Mouse (Mus musculus): ENCODE data around the gene Prm2. TPM values are rescaled to one million over a fixed set of nuclear protein-coding genes. Genes with fewer than 3 reads are reported as not detected.

Prm2 gene
- total and polyA plus RNA-seq, 2 experiments from 2014 or later: not detected

DNA sequence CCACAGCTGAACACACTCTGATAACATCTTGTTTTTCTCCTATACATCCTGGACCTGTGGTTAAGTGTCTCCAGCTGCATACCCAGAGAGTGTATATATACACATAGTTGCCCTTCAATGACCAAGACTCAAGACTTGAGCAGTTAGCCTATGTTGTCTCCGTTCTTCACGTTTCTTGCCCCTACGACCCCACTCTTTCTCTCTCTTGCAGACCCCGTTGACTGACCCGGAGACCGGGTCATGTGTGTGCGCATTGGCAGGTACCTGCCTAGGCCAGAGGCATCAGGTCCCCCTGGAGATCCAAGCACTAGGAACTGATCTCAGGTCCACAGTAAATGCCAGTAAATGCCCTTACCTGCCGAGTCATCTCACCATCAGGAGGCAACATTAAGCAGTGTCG lies 31.3 kb upstream of the Prm2 start:
- no peak overlapping the region for H3K4me3 ChIP-seq (ENCODE audit: low read length)
- 94% methylated on average over 9 of the region's 9 CpGs for WGBS
- no peak overlapping the region for H3K27ac ChIP-seq
- H3K4me1 ChIP-seq (ENCODE audit: insufficient read depth, low read length): no peaks in the 10 kb centered on the region
- no peaks in the 10 kb centered on the region for H3K9me3 ChIP-seq (ENCODE audit: low read length)
- H3K27me3 ChIP-seq (ENCODE audit: insufficient read depth, low read length): no peaks in the 10 kb centered on the region
- no peak for DNase-seq (ENCODE audit: low spot score)
- no peak overlapping the region for H3K4me2 ChIP-seq (ENCODE audit: low read depth, low read length)
- H3K9ac ChIP-seq (replicated peaks; ENCODE audit: low read length): no peak overlapping the region
- H3K36me3 ChIP-seq (ENCODE audit: insufficient read depth, low read length): no peaks in the 10 kb centered on the region
- TF ChIP-seq CTCF (IDR thresholded peaks at IDR 0.05; ENCODE audit: low read depth): no peak
- no peak for ATAC-seq

DNA sequence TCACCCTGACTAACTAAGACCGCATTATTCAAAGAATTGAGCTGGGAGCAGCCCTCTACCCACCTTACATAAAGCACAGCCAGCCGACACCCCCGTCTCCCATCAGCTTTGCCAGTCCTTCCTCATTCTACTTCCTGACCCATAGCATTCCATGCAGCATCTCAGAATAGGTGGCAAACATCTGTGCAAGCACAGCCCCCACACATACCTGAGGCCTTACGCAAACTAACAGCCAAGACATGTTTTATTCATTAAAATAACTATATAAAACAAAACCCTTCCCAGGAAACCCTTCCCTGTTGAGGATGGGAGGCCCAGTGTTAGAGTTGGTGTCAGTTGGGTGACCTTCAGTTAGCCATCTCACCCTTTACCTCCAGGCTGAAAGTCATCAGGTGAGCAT lies 29.9 kb upstream of the Prm2 start:
- WGBS: 91% methylated on average over 4 of the region's 4 CpGs
- Histone ChIP-seq H3K4me1 (ENCODE audit: insufficient read depth, low read length) (no peaks in the 10 kb centered on the region), H3K9me3 (ENCODE audit: low read length) (no peaks in the 10 kb centered on the region), H3K9ac (replicated peaks; ENCODE audit: low read length) (no peak overlapping the region), H3K36me3 (ENCODE audit: insufficient read depth, low read length) (no peaks in the 10 kb centered on the region), H3K27me3 (ENCODE audit: insufficient read depth, low read length) (no peaks in the 10 kb centered on the region), H3K27ac (no peak overlapping the region), H3K4me3 (ENCODE audit: low read length) (no peak overlapping the region), H3K4me2 (ENCODE audit: low read depth, low read length) (no peak overlapping the region)
- no peak for TF ChIP-seq CTCF (IDR thresholded peaks at IDR 0.05; ENCODE audit: low read depth)
- no peak for ATAC-seq
- DNase-seq (ENCODE audit: low spot score): no peak

DNA sequence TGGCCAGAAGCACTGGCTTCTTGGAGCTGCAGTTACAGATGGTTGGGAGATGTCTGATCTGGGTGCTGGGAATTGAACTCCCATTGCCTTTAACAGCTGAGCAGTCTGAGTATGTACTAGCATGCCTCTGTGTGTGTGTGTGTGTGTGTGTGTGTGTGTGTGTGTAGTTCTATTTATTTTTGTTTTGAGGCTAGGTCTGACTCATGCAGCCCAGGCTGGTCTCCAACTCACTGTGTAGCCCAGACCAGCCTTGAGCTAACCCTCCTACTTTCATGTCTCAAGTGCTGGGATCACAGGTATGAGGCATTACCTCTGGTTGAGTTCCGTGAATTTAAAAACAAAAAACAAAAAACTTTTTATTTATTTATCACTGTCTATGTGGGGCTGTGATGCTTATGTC lies 28.6 kb upstream of the Prm2 start:
- Histone ChIP-seq H3K4me1 (ENCODE audit: insufficient read depth, low read length) (no peaks in the 10 kb centered on the region), H3K36me3 (ENCODE audit: insufficient read depth, low read length) (no peaks in the 10 kb centered on the region), H3K4me3 (ENCODE audit: low read length) (no peak overlapping the region), H3K4me2 (ENCODE audit: low read depth, low read length) (no peak overlapping the region), H3K27ac (no peak overlapping the region), H3K9me3 (ENCODE audit: low read length) (no peaks in the 10 kb centered on the region), H3K9ac (replicated peaks; ENCODE audit: low read length) (no peak overlapping the region), H3K27me3 (ENCODE audit: insufficient read depth, low read length) (no peaks in the 10 kb centered on the region)
- TF ChIP-seq CTCF (IDR thresholded peaks at IDR 0.05; ENCODE audit: low read depth): no peak
- ATAC-seq (no peak), DNase-seq (ENCODE audit: low spot score) (no peak)
- 92% methylated on average over 1 of the region's 1 CpGs for WGBS

DNA sequence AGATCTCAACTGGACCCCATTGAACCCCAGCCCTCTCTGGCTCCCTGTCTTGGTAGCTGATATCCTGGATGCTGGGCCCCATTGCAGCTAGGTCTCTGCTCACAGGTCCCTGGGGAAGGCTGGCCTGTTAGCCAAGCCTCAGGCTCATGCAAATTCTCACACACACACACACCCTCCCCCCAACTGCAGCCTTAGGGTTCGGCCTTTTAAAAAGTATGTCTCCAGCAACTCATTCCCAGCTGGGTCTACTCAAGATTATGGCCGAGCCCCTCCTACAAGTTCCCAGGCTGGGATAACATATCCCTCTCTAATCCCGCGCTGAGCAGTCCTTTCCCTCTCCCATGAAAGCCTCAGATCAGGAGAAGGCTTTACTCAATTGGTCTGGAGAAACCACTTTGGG lies 25.5 kb upstream of the Prm2 start:
- no peak overlapping the region for H3K9ac ChIP-seq (replicated peaks; ENCODE audit: low read length)
- no peaks in the 10 kb centered on the region for H3K36me3 ChIP-seq (ENCODE audit: insufficient read depth, low read length)
- no peak overlapping the region for H3K4me2 ChIP-seq (ENCODE audit: low read depth, low read length)
- ATAC-seq: no peak
- DNase-seq (ENCODE audit: low spot score): no peak
- no peak for TF ChIP-seq CTCF (IDR thresholded peaks at IDR 0.05; ENCODE audit: low read depth)
- H3K27ac ChIP-seq: no peak overlapping the region
- H3K9me3 ChIP-seq (ENCODE audit: low read length): no peaks in the 10 kb centered on the region
- WGBS: 73% methylated on average over 4 of the region's 4 CpGs
- no peaks in the 10 kb centered on the region for H3K27me3 ChIP-seq (ENCODE audit: insufficient read depth, low read length)
- no peaks in the 10 kb centered on the region for H3K4me1 ChIP-seq (ENCODE audit: insufficient read depth, low read length)
- H3K4me3 ChIP-seq (ENCODE audit: low read length): no peak overlapping the region

DNA sequence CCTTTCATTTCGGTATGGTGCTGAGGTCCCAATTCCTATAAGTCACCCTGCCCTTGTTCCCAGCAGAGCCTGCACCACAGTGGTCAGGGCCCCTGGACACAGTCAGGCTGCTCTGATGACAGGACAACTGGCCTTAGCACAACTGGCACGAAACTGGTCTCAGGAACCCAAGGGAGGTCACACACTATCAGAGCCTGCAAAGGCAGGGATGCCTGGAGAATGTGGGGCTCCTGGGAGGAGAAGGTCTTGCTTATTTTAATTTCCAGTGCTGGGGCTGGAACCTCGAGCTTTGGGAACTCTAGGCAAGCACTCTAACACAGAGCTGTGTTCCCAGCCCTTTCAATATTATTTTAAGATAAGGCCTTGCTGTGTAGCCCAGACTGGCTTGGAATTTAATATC lies 24.0 kb upstream of the Prm2 start:
- TF ChIP-seq CTCF (IDR thresholded peaks at IDR 0.05; ENCODE audit: low read depth): no peak
- Histone ChIP-seq H3K36me3 (ENCODE audit: insufficient read depth, low read length) (no peaks in the 10 kb centered on the region), H3K9me3 (ENCODE audit: low read length) (no peaks in the 10 kb centered on the region), H3K27me3 (ENCODE audit: insufficient read depth, low read length) (no peaks in the 10 kb centered on the region), H3K27ac (no peak overlapping the region), H3K9ac (replicated peaks; ENCODE audit: low read length) (no peak overlapping the region), H3K4me3 (ENCODE audit: low read length) (no peak overlapping the region), H3K4me1 (ENCODE audit: insufficient read depth, low read length) (no peaks in the 10 kb centered on the region), H3K4me2 (ENCODE audit: low read depth, low read length) (no peak overlapping the region)
- no peak for ATAC-seq
- WGBS: 74% methylated on average over 3 of the region's 3 CpGs
- DNase-seq (ENCODE audit: low spot score): no peak

DNA sequence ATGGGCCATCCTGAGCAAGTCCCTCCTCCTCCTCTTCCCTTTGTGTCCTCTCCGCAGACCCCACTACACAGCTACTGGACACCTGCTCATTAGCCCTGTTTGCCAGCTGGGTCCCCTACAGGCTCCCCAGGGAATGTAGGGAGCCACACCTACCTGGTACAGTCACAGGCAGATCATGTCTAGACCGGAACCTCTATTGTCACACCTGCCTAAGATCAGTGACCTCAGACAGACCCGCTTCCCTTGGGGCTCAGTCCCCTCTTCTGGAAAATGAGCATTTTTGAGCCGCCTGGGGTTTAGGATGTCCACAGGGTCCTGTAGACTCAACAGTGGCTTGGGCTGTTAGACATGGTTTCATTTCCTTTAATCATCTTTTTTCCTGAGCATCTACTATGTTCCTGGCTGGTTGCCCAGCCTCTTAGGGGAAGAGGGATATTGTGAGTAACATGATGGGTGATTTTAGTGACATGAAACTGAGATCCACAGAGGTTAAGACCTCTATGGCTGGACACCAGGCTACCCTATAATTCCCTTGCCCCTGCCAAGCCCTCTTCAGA lies 22.7 kb upstream of the Prm2 start:
- 85% methylated on average over 4 of the region's 4 CpGs for WGBS
- no peak for TF ChIP-seq CTCF (IDR thresholded peaks at IDR 0.05; ENCODE audit: low read depth)
- Histone ChIP-seq H3K4me2 (ENCODE audit: low read depth, low read length) (no peak overlapping the region), H3K9me3 (ENCODE audit: low read length) (no peaks in the 10 kb centered on the region), H3K27me3 (ENCODE audit: insufficient read depth, low read length) (no peaks in the 10 kb centered on the region), H3K27ac (no peak overlapping the region), H3K4me1 (ENCODE audit: insufficient read depth, low read length) (no peaks in the 10 kb centered on the region), H3K9ac (replicated peaks; ENCODE audit: low read length) (no peak overlapping the region), H3K36me3 (ENCODE audit: insufficient read depth, low read length) (no peaks in the 10 kb centered on the region), H3K4me3 (ENCODE audit: low read length) (no peak overlapping the region)
- no peak for ATAC-seq
- DNase-seq (ENCODE audit: low spot score): no peak

DNA sequence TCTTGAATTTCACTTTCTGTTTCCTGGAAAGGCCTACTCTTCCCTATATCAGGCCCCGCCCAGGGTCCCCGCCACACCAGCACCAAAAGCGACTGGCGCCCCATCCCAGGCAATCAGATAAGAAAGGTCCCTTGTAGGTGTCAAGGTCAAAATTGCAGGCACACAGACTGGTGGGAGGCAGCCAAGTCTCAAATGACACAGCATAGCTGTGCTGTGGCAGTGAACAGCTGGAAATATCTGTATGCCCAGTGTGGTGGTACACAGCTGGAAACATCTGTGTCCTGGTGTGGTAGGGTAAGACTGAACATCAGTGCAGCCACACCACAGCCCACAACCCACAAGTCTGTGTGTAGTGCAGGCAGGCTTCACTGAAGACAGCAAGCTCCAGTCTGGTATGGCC lies 18.9 kb upstream of the Prm2 start:
- ATAC-seq (no peak), DNase-seq (ENCODE audit: low spot score) (no peak)
- no peak overlapping the region for H3K4me3 ChIP-seq (ENCODE audit: low read length)
- H3K9me3 ChIP-seq (ENCODE audit: low read length): no peaks in the 10 kb centered on the region
- H3K4me2 ChIP-seq (ENCODE audit: low read depth, low read length): no peak overlapping the region
- 96% methylated on average over 4 of the region's 4 CpGs for WGBS
- no peak overlapping the region for H3K9ac ChIP-seq (replicated peaks; ENCODE audit: low read length)
- no peaks in the 10 kb centered on the region for H3K27me3 ChIP-seq (ENCODE audit: insufficient read depth, low read length)
- no peaks in the 10 kb centered on the region for H3K36me3 ChIP-seq (ENCODE audit: insufficient read depth, low read length)
- TF ChIP-seq CTCF (IDR thresholded peaks at IDR 0.05; ENCODE audit: low read depth): no peak
- no peaks in the 10 kb centered on the region for H3K4me1 ChIP-seq (ENCODE audit: insufficient read depth, low read length)
- H3K27ac ChIP-seq: no peak overlapping the region

Data from hindbrain, postnatal 0 days (tissue).